Mouse (Mus musculus): Measurements from ENCODE around the gene Serpine1. TPM values are rescaled to one million over a fixed set of nuclear protein-coding genes. Genes with fewer than 3 reads are reported as not detected.

The Serpine1 gene
- polyA plus RNA-seq, 2 experiments: 0.40 to 3.9 TPM

DNA sequence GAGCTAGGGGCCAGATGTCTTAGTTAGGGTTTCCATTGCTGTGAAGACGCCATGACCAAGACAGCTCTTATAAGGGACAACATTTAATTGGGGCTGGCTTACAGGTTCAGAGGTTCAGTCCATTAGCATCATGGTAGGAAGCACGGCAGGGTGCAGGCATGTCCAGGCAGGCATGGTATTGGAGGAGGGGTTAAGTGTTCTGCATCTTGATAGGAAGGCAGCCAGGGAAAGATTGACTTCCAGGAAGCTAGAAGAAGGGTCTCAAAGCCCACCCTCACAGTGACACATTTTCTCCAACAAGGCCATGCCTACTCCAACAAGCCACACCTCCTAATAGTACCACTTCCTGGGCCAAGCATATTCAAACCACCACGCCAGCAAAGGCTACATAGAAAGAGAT lies 13.7 kb upstream of the Serpine1 start:
- WGBS: 73% methylated on average over 3 of the region's 3 CpGs
- DNase-seq (ENCODE audit: low spot score) (no peak), ATAC-seq (ENCODE audit: low FRiP score, low read depth) (no peak)

DNA sequence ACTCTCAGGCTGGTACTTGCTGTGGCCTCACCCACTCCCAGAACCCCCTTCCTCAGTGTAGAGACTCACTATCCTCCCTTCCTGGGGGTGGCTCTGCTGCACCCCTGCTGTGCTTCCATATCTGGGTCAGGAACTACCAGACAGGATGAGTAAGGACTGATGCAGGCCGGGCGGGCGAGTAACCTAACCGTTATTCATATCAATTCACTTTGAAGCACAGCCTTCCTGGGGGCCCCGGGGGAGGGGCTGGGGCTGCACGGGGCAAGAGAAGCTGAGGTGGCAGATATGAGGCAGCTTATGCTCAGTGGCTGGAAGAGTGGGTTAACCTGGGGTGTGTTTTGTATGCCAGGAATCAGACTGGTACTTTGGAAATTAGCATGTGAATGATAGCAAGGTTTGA lies 13.0 kb upstream of the Serpine1 start:
- Histone ChIP-seq H3K27me3 (ENCODE audit: control insufficient read depth, insufficient read depth, low read length) (no peaks in the 10 kb centered on the region), H3K27ac (replicated peaks; ENCODE audit: low read depth, low read length) (no peak overlapping the region), H3K9me3 (ENCODE audit: control insufficient read depth, low read length) (no peaks in the 10 kb centered on the region), H3K9ac (ENCODE audit: low read depth, low read length, severe bottlenecking) (no peak overlapping the region), H3K4me3 (replicated peaks; ENCODE audit: low read length) (no peak overlapping the region), H3K4me1 (ENCODE audit: control insufficient read depth, insufficient read depth, low read length) (no peaks in the 10 kb centered on the region), H3K36me3 (ENCODE audit: control insufficient read depth, insufficient read depth, low read length) (no peaks in the 10 kb centered on the region), H3K4me2 (replicated peaks; ENCODE audit: low read depth, low read length, severe bottlenecking) (no peak overlapping the region)
- TF ChIP-seq POLR2A (IDR thresholded peaks at IDR 0.05; ENCODE audit: borderline replicate concordance, extremely low read depth, insufficient read depth, insufficient read length): no peak
- ATAC-seq (ENCODE audit: low FRiP score, low read depth) (no peak), DNase-seq (ENCODE audit: low spot score) (no peak)
- WGBS: 86% methylated on average over 6 of the region's 6 CpGs

More for the DNA sequence above, 13.7 kb upstream of the Serpine1 start:
- Histone ChIP-seq H3K27ac (replicated peaks; ENCODE audit: low read depth, low read length) (no peak overlapping the region), H3K4me1 (ENCODE audit: control insufficient read depth, insufficient read depth, low read length) (no peaks in the 10 kb centered on the region), H3K27me3 (ENCODE audit: control insufficient read depth, insufficient read depth, low read length) (no peaks in the 10 kb centered on the region), H3K4me2 (replicated peaks; ENCODE audit: low read depth, low read length, severe bottlenecking) (no peak overlapping the region), H3K36me3 (ENCODE audit: control insufficient read depth, insufficient read depth, low read length) (no peaks in the 10 kb centered on the region), H3K4me3 (replicated peaks; ENCODE audit: low read length) (no peak overlapping the region), H3K9me3 (ENCODE audit: control insufficient read depth, low read length) (no peaks in the 10 kb centered on the region), H3K9ac (ENCODE audit: low read depth, low read length, severe bottlenecking) (no peak overlapping the region)
- TF ChIP-seq POLR2A (IDR thresholded peaks at IDR 0.05; ENCODE audit: borderline replicate concordance, extremely low read depth, insufficient read depth, insufficient read length): no peak

DNA sequence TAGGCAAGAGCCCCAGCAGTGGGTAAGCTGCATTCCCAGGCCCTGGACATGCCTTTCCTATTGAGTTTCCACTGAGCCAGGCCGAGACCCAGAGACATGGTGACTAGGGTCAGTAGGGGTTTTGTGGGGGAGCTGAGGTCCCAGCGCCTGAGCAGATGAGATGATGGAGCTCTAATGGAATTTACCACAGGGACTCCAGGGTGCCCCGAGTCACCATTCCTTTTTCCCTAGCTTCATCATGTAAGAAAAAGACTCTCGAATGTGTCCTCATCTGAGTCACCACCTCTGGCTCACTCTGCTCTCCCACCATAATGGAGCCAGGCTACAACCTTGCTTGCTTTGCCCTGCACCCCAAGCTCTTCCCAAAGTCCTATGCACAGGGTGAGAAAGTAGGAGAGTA lies 11.0 kb upstream of the Serpine1 start:
- H3K4me1 ChIP-seq (ENCODE audit: control insufficient read depth, insufficient read depth, low read length): no peaks in the 10 kb centered on the region
- no peak for ATAC-seq (ENCODE audit: low FRiP score, low read depth)
- H3K36me3 ChIP-seq (ENCODE audit: control insufficient read depth, insufficient read depth, low read length): no peaks in the 10 kb centered on the region
- no peaks in the 10 kb centered on the region for H3K27me3 ChIP-seq (ENCODE audit: control insufficient read depth, insufficient read depth, low read length)
- no peaks in the 10 kb centered on the region for H3K9me3 ChIP-seq (ENCODE audit: control insufficient read depth, low read length)
- no peak overlapping the region for H3K27ac ChIP-seq (replicated peaks; ENCODE audit: low read depth, low read length)
- H3K4me2 ChIP-seq (replicated peaks; ENCODE audit: low read depth, low read length, severe bottlenecking): no peak overlapping the region
- 76% methylated on average over 4 of the region's 4 CpGs for WGBS
- H3K4me3 ChIP-seq (replicated peaks; ENCODE audit: low read length): no peak overlapping the region
- TF ChIP-seq POLR2A (IDR thresholded peaks at IDR 0.05; ENCODE audit: borderline replicate concordance, extremely low read depth, insufficient read depth, insufficient read length): no peak
- DNase-seq (ENCODE audit: low spot score): no peak
- no peak overlapping the region for H3K9ac ChIP-seq (ENCODE audit: low read depth, low read length, severe bottlenecking)

DNA sequence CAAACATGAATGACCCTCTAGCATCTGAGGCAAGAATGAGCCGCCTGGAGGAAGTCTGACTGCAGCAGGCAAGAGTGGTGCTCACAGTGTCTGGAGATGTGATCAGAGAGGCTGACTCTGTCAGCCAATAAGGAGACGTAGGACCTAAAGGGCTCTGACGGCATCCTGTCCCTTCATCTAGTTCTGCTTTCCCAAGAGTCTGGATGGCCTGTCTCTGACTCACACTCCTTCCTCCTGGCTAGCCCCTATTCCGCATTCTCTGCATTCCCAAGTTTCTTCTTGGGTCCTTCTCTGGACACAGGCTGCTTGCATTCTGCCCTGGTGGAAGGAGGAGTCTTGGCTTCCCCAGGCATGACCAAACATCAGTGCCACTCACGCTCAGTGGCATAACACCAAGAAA lies 7.8 kb upstream of the Serpine1 start:
- no peak; the same call in 1 of the 2 replicates for ATAC-seq (ENCODE audit: low FRiP score, low read depth)
- no peak overlapping the region for H3K4me2 ChIP-seq (replicated peaks; ENCODE audit: low read depth, low read length, severe bottlenecking)
- DNase-seq (ENCODE audit: low spot score): no peak
- H3K27me3 ChIP-seq (ENCODE audit: control insufficient read depth, insufficient read depth, low read length): no peaks in the 10 kb centered on the region
- WGBS: 41% methylated on average over 5 of the region's 5 CpGs
- no peak for TF ChIP-seq POLR2A (IDR thresholded peaks at IDR 0.05; ENCODE audit: borderline replicate concordance, extremely low read depth, insufficient read depth, insufficient read length)
- H3K4me1 ChIP-seq (ENCODE audit: control insufficient read depth, insufficient read depth, low read length): no peaks in the 10 kb centered on the region
- H3K9me3 ChIP-seq (ENCODE audit: control insufficient read depth, low read length): no peaks in the 10 kb centered on the region
- H3K36me3 ChIP-seq (ENCODE audit: control insufficient read depth, insufficient read depth, low read length): no peaks in the 10 kb centered on the region
- H3K27ac ChIP-seq (replicated peaks; ENCODE audit: low read depth, low read length): no peak overlapping the region
- no peak overlapping the region for H3K9ac ChIP-seq (ENCODE audit: low read depth, low read length, severe bottlenecking)
- no peak overlapping the region for H3K4me3 ChIP-seq (replicated peaks; ENCODE audit: low read length)

DNA sequence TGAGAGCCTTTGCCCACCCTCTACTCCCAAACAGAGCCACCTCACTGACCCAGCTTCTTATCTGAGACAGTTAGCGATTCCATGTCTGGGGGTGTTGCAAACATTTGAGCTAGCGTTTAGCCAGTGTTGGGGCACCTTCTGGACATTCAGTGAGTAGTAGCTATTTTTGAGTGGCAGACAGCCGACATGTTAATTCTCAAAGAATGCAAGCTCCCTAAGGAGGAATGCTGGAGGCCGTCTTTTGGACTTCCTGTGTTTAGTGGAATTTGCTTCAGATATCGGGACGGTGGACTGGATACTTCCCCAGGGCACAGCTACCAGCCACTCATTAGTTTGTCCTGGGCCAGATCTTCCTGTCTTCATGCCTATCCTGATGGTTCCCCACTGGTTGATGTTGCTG lies 6.5 kb upstream of the Serpine1 start:
- Histone ChIP-seq H3K4me2 (replicated peaks; ENCODE audit: low read depth, low read length, severe bottlenecking) (no peak overlapping the region), H3K27ac (replicated peaks; ENCODE audit: low read depth, low read length) (no peak overlapping the region), H3K9ac (ENCODE audit: low read depth, low read length, severe bottlenecking) (no peak overlapping the region), H3K9me3 (ENCODE audit: control insufficient read depth, low read length) (no peaks in the 10 kb centered on the region), H3K4me1 (ENCODE audit: control insufficient read depth, insufficient read depth, low read length) (no peaks in the 10 kb centered on the region), H3K36me3 (ENCODE audit: control insufficient read depth, insufficient read depth, low read length) (no peaks in the 10 kb centered on the region), H3K27me3 (ENCODE audit: control insufficient read depth, insufficient read depth, low read length) (no peaks in the 10 kb centered on the region), H3K4me3 (replicated peaks; ENCODE audit: low read length) (no peak overlapping the region)
- ATAC-seq (ENCODE audit: low FRiP score, low read depth): no peak
- TF ChIP-seq POLR2A (IDR thresholded peaks at IDR 0.05; ENCODE audit: borderline replicate concordance, extremely low read depth, insufficient read depth, insufficient read length): no peak
- 41% methylated on average over 6 of the region's 6 CpGs for WGBS
- DNase-seq (ENCODE audit: low spot score): no peak

DNA sequence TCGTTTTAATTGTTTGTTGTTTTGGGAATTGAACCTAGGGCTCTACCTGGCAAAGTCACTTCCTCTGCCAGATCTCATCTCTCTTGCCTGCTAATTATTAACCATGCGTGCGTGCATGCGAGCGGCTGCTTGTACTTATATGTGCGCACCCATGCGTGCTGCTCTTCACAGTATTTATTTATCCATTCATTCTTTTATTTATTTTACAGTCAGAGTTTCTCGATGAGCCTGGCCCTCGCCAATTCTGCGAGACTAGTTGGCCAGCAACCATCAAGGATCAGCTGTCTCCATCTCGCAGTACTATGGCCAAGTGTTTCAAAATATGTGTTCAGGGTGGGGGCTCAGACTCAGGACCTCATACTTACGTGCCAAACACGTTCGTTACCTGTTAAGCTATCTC lies 6.0 kb upstream of the Serpine1 start:
- Histone ChIP-seq H3K4me3 (replicated peaks; ENCODE audit: low read length) (no peak overlapping the region), H3K27me3 (ENCODE audit: control insufficient read depth, insufficient read depth, low read length) (no peaks in the 10 kb centered on the region), H3K4me2 (replicated peaks; ENCODE audit: low read depth, low read length, severe bottlenecking) (no peak overlapping the region), H3K9ac (ENCODE audit: low read depth, low read length, severe bottlenecking) (no peak overlapping the region), H3K9me3 (ENCODE audit: control insufficient read depth, low read length) (no peaks in the 10 kb centered on the region), H3K27ac (replicated peaks; ENCODE audit: low read depth, low read length) (no peak overlapping the region), H3K36me3 (ENCODE audit: control insufficient read depth, insufficient read depth, low read length) (no peaks in the 10 kb centered on the region), H3K4me1 (ENCODE audit: control insufficient read depth, insufficient read depth, low read length) (no peaks in the 10 kb centered on the region)
- no peak for ATAC-seq (ENCODE audit: low FRiP score, low read depth)
- TF ChIP-seq POLR2A (IDR thresholded peaks at IDR 0.05; ENCODE audit: borderline replicate concordance, extremely low read depth, insufficient read depth, insufficient read length): no peak
- 90% methylated on average over 14 of the region's 14 CpGs for WGBS
- DNase-seq (ENCODE audit: low spot score): no peak

Data from limb, embryonic 14.5 days (tissue).